Mouse (Mus musculus) olfactory bulb, adult 2 months (tissue): ENCODE data around the gene Irf7.

Experiments used
- CTCF ChIP-seq: fragments of 200-500 bp; IDR thresholded peaks from 2 replicates; pipeline ENCODE4 v1.5.1; 2012; ENCODE audit warnings: low read depth, mild to moderate bottlenecking, low read length, moderate library complexity; ENCODE audit not compliant: insufficient read depth
- POLR2A ChIP-seq: fragments of 200-500 bp; IDR thresholded peaks from 2 replicates; pipeline ENCODE4 v1.6.1; 2012; ENCODE audit warnings: mild to moderate bottlenecking, low read depth, low read length, moderate library complexity; ENCODE audit not compliant: insufficient read depth

DNA sequence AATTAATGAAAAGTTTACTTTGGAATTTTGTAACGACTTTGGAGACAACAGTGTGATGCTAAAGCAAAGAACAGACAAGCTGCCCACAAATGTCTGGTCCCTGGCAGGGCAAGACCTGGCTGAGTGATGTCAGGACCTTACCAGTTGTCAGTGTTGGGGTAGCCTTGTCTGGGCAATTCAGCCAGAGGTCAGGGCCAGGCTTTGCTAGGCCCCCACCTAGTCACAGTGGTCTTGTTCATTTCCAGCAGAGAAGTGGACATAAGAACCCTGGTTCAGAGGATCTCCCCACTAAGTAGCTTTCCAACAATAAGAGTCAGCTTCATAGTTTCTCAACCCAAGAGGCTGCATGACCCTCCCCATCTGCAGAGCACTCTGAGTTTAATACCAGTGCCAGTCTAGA is 45.9 kb downstream of the Irf7 start:
- no peak for TF ChIP-seq CTCF
- no peak for TF ChIP-seq POLR2A
